Mouse (Mus musculus) MEL (cell line): Measurements from ENCODE around the gene Fam205a1.

Experiments
- CTCF ChIP-seq, 3 experiments: IDR thresholded peaks in 2 of 3; conservative IDR thresholded peaks in 1 of 3; 2 replicates each; pipeline ENCODE4 v1.5.1; 2011 to 2012; ENCODE audit warnings: low read length in 3 of 3, low read depth in 2 of 3, mild to moderate bottlenecking in 2 of 3, improper control_type of control experiment in 1 of 3, inconsistent platforms in 1 of 3, mixed read lengths in 1 of 3, moderate library complexity in 1 of 3; ENCODE audit not compliant: control insufficient read depth in 1 of 3, insufficient read depth in 1 of 3, poor library complexity in 1 of 3, severe bottlenecking in 1 of 3
- POLR2A ChIP-seq, 2 experiments: IDR thresholded peaks; 2 replicates each; pipeline ENCODE4 v1.6.1; 2011 to 2012; ENCODE audit warnings: low read length in 2 of 2, mild to moderate bottlenecking in 2 of 2, control low read depth in 1 of 2, improper control_type of control experiment in 1 of 2, low read depth in 1 of 2, moderate library complexity in 1 of 2; ENCODE audit not compliant: control insufficient read depth in 1 of 2, insufficient read depth in 1 of 2, poor library complexity in 1 of 2

DNA sequence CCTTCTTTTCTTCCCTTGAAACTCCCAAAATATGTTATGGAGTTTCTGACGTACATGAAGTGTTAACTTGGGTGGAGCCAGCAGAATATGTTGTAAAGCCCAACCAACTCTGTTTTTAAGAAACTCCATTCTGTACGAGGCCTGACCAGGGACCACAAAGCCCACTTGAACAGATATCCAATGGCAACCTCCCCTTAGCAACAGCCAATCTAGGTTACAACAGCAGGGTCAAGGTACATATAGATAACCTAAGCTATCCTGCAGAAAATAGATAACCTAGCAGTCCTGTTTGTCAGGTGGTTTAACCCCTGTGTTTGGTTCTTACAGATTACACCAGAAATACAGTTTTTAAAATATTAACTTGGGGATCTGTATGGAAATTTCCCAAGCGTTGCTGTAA lies 13.7 kb upstream of the Fam205a1 start:
- TF ChIP-seq CTCF (IDR thresholded peaks at IDR 0.05 in 2 of 3, conservative IDR thresholded peaks at IDR 0.05 in 1 of 3; ENCODE audit: control insufficient read depth in 1 of 3, insufficient read depth in 1 of 3, low read depth in 2 of 3, low read length in 3 of 3, poor library complexity in 1 of 3, severe bottlenecking in 1 of 3), result no peak
- TF ChIP-seq POLR2A (IDR thresholded peaks at IDR 0.05; ENCODE audit: control insufficient read depth in 1 of 2, insufficient read depth in 1 of 2, low read depth in 1 of 2, low read length in 2 of 2, poor library complexity in 1 of 2), result no peak
